Mouse (Mus musculus) ZHBTc4 (cell line): ENCODE results near the gene Miga1.

ENCODE experiments used
- DNase-seq: peaks from one replicate; pipeline ENCODE4 v3.0.0-alpha.2; 2011; ENCODE audit warnings: low read depth, low spot score

Miga1 gene

DNA sequence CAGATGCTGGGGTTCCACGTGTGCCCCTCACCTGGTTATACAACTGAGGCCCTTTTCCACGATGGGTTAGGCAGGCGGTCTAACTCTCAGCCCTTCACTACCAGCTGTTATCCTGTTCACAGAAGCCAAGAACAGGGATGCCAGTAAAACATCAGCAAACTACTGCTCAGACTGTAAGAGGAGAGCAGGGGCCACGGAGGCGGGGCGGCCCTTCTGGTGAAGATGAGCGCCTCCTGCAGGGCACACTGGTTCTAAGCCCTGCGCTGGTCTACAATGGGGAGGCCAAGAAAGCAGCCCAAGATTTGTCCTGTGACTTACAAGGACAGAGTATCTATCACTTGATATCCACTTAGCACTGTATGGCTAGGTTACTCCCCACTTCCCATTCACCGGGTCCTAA, 52.4 kb downstream of the Miga1 start:
- DNase-seq, result peak; percentile 66

DNA sequence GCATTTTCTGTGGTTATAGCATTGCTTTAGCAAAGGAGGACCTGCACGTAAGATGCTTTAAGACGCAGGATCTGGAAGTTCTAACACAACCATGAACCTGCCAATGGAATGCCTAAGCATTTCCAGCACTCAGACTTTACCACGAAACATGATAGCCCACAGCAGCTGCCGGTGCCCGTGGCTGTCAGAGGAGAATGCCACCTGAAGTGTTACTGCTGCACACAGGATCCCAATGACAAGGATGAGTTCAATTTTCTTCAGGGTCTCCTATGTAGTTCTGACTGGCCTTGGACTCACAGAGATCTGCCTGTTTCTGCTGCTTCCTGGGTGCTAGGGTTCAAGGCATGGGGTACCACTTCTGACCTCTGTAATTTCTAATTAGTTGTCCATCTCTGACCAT, 55.4 kb downstream of the Miga1 start:
- no peak for DNase-seq

DNA sequence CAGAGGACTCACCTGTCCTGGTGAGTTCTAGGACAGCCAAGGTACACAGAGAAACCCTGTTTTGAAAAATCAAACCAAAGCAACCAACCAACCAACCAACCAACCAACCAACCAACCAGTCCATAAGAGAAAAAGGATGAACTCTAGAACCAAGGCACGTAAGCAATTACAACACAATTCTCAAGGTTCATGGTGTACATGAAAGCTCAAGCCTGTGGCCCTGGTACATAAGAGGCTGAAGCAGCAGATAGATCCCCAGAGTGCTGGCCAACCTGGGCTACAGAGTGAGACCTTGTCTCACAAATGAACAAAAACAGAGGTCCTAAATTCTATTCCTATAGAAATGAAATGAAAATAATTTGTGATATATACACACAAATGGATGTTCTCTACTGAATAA, 55.9 kb downstream of the Miga1 start:
- DNase-seq, result no peak

DNA sequence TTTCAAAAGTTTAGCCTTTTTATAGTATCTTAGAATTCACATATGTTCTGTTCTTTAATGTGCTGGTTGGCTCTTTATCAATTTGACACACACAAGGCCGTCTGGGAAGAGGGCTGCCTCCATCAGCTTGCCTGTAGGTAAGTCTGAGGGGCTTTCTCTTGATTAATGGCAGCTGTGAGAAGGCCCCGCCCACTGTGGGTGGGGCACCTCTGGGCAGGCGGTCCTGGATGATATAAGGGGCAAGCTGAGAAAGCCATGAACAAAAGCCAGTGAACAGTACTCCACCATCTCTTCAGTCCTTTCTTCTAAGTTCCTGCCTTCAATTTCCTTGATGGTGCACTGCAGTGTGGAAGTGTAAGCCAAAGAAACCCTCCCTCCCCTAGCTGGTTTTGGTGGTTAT, 58.1 kb downstream of the Miga1 start:
- DNase-seq, result peak; percentile 40

DNA sequence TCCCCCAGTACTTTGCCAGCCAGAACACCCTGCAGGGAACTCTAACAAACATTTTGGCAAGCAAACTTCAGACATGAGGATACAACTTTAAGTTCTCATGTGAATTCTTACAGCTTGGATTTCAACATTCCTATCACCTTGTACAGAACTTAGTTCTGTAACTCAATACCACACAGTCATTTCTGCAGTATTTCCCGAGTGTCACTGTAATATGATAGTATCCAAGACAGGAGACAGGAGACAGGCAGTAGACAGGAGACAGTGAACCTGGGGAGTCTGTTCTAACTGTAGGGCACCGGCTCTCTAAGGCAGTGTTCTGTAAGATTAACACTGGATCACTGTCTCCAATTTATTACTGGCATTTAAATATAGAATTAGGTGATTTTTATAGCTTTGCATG, 61.8 kb downstream of the Miga1 start:
- no peak for DNase-seq

GRCm38 (mm10) chr3:152277912-152278311, 62.3 kb downstream of the Miga1 start:
- no peak for DNase-seq

DNA sequence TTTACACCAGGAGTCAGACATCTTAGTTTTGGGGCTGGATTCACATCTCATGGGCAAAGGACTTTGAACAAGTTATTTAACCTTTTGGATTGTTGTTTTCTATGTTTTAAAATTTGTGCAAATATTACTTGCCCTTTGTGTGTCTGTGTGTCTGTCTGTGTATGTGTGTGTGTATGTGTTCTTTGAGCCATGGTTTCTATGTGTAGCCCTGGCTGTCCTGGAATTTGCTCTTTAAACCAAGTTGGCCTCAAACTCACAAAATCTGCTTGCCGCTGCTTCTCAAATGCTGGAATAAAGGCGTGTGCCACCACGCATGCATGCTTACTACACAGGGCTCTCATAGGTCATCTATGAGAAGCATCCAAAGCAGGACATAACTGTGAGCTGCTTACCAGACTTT, 63.3 kb downstream of the Miga1 start:
- no peak for DNase-seq

GRCm38 (mm10) chr3:152275008-152275407, 65.2 kb downstream of the Miga1 start:
- no peak for DNase-seq

DNA sequence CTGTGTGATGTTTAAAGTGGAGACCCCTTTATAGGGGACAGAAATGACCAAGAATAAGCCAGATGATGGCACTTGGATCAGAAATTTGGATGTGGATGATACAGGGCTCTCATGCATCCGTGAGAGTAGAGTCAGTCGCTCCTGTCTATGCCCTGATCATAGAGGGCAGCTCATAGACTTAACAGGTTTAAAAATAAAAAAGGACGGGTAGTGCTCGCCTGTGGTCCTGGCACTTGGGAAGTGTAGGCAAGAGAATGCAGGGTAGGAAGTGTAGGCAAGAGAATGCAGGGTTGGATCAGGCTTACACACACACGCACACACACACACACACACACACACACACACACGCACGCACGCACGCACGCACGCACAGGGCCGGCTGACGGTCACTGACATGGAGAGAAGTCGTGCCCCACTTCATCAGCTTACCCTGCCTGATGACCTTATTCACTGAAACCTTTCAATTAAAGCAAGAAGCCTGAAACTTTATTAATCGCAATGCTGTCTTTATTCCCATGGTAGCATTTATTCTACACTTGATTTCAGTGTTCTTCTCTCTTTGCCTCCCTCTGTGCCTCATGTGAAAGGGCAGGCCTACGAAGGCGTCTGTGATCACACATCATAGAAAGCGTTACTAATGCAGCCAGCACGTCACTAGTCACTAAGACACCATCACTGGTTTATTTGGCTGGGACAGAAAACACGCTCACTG, 67.1 kb downstream of the Miga1 start:
- DNase-seq, result no peak

- no peak for DNase-seq
These were observed 68.3 kb downstream of the Miga1 start for GRCm38 (mm10) chr3:152271876-152272275.

DNA sequence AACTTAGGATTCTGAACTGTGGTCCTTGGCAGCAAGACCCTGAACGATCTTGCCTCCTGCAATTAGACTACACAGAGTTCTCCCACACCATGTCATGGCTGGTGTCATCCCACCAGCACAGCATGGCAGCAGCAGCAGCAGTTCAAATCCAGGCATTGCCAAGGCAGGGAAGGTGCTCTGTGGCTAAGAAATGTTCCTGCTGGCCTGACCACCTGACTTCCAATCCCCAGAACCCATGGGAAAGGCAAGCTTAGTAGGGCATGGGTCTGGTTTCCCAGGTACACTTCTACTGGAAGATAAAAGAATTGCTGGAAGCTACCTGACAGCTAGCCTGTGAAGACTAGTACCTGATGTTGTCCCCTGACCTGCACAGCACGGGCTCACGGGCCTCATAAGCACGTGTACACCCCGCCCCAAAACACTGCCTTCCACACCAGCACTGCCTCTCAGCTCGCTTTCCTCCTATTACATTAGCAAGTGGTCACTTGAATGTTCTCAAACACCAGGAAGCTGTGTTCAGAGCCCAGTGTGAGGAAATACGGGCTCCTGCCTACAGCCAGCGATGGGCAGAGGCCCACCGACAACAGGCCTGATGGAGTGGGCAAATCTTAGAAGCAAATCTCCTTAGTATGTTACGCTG, 69.0 kb downstream of the Miga1 start:
- DNase-seq, result no peak

GRCm38 (mm10) chr3:152268099-152268498, 72.1 kb downstream of the Miga1 start:
- DNase-seq, result no peak

DNA sequence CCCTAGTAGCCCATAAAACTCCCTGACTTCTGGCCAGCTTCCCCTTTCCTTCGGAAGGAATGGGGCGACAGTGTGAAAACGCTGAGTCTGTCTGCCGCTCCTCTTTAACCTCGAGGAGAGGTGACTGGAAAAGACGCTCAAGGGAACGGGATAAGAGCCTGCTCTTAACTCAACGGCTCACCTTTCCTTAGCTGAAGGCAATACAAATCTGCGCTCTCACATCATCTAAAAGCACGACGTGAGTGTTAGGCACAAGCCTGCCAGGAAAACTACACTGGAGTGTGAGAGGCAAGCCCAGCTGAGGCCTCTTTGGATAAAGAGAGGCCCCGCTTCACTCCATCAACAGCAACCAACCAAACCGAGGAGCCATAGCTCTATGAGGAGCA, 74.2 kb downstream of the Miga1 start, which contains the start of gene Nexn:
TSS of gene Nexn (minus strand) at position 315 of the 386 bp plus-strand sequence.
- DNase-seq, result no peak

- peak; percentile 73 for DNase-seq
These were observed 74.7 kb downstream of the Miga1 start for GRCm38 (mm10) chr3:152265351-152266035.

DNA sequence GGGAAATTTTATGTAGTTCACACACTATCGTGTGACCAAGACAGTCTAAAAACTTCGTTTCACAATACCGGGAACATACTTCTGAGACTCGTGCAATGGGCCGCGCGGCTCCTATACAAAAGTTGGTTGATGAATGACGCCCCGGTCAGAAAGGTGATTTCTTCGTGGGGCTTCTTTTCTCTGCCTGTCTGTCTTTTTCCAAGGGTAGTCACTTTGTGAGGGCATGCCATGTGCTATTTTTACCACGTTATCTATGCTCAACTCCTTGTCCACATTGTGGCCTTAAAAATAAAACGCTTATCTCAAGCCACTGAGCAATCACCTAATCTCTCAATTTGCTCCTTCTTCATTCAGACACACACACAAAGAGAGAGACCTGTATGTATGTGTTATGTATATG, 75.4 kb downstream of the Miga1 start:
- no peak for DNase-seq

DNA sequence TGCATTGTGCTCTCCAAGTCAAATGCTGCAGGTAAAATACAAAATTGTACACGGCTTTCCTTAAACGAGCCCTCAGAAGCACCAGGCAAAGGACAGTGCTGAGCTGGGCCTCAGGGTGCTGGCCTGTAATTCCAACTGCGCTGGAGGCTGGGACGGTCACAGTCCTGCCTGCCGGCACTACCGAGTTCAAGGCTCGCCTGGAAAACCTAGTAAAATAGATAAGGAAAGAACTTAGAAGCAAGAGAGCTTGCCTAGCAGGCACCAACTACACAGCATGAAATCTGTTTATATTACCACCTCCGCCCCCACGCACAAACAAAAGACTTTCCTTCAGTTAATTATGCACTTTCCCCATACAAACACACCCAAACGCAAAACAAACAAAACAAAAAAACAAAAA, 75.8 kb downstream of the Miga1 start:
- no peak for DNase-seq

GRCm38 (mm10) chr3:152261948-152262347, 78.3 kb downstream of the Miga1 start:
- no peak for DNase-seq

DNA sequence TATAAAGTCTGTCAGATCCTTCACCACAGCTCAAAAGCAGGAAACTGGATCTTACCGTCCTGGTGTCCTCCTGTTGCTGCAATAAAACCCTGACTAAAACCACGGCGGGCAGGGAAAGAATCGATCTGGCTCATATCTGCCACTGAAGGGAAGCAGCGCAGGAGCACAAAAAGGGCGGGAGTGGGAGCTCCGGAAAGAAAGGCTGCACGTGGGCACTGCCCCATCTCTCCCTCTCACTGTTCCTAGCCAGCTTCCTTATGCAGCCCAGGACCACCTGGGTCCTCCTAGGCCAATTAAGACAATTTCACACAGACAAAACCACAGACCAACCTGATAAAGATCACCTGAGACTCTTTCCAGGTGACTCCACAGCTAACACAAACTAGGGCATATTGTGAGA, 78.8 kb downstream of the Miga1 start:
- DNase-seq, result no peak

- DNase-seq, result no peak
These were observed 79.8 kb downstream of the Miga1 start for GRCm38 (mm10) chr3:152260362-152260761.

DNA sequence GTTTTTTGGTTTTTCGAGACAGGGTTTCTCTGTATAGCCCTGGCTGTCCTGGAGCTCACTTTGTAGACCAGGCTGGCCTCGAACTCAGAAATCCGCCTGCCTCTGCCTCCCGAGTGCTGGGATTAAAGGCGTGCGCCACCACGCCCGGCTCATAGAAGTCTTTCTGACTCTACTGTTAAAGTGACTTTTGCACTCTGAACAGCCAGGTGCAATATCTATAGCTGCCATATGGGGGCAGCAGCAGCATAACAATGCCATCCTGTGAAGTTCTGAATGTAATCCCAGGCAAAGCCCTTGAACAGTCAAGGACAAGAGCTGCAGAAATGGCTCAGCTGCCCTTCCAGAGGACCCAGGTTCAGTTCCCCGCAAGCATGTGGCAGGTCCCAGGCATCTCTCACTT, 80.8 kb downstream of the Miga1 start:
- peak; percentile 82 for DNase-seq

- DNase-seq, result no peak
These were observed 82.7 kb downstream of the Miga1 start for GRCm38 (mm10) chr3:152257528-152257927.

GRCm38 (mm10) chr3:152250487-152250886, 89.7 kb downstream of the Miga1 start:
- no peak for DNase-seq

GRCm38 (mm10) chr3:152247708-152248107, 92.5 kb downstream of the Miga1 start:
- no peak for DNase-seq
